Mouse (Mus musculus): ENCODE results near the gene Rab33b.
A peak's percentile ranks its signal among the peaks of the same experiment; 100 is the strongest.

Rab33b gene

DNA sequence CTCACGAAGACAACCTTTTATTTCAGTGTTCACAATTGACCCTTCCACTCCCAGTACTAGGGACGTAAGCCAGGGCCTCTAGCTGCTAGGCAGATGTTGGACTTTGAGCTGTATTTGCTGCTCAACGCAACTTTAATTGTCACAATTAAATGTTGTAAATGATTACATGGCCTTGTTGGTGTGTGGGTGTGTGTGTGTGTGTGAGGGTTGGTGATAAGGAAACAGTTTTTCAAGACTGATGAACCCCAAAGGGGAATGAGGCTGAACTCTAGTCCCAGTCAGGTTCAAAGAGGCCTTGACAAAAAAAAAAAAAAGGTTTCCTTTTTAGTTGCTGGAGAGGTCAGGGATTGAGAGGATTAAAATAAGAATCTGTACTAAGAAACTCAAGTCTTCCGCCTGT lies 33.7 kb downstream of the Rab33b start:
- no peak for DNase-seq

DNA sequence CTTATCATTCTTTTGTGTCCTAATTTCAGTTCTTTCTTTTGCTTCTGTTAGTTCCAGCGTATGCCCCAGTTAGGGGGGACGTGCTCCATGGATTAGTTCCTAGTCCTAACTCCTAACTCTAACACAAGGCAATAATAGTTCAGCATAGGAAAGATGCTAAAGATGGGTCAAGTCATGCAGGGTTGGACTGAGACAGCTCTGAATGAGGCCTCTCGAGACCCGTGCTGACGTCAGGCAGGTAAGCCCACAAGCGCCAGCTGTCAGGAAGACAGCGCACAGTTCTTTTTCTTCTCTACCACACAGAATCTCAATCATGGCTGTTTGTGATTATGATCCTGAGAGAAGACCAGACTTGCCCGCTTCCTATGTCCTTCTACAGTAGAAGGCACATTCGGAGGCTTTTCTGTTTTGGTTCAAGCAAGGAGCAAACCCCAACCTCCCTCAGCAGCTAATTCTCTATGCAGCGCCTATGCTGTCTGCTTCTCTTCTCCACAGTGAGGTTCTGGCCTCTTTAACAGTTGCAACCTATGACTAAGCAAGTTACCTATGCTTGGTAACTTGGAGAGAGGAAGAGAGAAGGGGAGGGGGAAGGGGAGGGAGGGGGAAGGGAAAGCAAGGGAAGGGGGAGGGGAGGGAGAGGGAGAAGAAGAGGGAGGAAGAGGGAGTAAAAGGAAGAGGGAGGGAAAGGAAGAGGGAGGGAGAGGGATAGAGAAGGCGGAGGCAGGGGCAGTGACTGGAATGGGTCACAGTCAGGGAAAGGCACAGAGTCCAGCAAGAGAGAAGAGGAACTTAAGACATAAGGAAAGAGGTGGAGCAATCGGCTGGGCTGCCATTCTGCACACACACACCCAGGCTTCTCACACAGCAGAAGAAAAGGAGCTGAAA lies 34.4 kb downstream of the Rab33b start:
- peak in 1 of 2 experiments; percentile 27 for DNase-seq

DNA sequence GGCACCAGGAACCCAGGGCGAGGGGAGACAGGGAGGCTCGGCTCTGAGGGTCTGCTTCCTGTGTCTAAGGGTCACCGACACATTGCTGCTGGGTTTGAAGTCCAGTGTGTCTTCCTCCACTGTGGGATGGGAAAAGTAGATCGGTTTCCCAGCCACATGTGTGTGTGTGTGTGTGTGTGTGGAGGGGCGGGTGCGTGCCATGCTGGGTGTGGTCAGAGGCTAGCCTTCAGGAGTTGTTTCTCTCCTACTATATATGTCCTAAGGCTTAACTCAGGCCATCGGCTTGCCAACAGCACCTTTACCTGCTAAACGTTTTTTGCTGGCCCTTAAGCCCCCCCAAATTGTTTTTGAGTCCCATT lies 35.0 kb downstream of the Rab33b start:
- no peak for DNase-seq

DNA sequence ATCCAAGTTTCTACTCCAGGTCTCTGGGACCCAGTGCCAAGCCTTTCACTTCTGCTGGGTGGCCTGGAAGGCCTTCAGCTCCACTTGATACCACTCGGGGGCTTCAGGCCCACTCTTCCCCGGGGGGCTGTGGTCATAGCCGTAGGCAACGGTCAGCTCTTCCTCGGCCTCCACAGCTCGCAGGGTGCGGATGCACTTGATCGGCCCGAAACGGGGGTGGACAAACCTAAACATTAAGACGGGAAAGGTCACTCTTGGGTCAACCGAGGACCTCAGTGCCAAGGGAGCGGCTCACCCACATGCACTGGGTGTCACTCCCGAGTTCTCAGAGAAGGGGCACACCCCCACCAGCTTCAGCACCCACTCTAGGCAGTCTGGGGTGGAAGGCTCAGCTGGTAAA lies 37.5 kb downstream of the Rab33b start:
- DNase-seq, result no peak

DNA sequence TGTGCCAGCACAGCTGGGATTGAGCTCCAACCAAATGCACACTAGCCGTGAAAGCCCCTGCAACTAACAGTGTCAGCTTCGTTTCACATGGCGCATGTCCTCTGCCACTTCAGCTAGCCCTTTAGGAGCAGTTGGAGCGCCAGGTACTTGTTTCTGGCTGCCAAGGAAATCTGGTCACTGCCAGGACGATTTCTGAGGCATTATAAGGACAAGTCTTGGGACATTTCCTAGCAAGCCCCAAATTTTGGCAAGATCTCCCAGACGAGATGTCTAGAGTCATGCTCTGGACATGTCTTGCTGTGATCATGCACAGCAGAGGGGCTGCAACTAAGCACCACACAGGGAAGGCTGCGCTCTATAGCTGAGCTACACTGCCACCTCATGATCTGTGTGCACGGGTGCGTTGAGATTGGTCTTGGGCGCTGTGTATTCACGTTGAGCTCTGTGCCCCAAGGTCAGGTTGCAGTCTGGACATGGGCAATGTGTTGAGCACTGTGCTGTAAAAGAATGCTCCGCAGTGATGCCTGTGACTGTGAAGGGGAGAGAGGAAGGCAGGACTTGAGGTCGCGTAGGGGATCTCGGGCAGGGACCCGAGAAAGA lies 41.6 kb downstream of the Rab33b start:
- no peak for DNase-seq

DNA sequence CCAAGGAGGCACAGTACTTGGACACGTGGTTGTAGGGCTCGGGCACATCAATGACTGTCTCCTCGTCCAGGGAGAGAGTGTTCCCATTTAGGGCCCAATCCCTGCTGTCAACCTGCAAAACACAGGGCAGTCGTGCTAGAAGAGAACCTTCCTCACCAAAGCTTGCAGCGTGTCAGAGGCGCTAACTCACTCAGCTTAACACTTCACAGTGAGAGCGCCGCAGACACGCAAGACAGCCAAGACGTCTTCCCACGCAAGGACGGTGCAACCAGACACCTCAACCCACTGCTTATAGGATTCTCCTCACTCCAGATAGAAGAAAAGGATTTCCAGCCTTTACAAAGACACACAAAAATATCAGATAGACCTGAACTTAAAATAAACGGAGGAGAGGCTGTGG lies 43.2 kb downstream of the Rab33b start:
- DNase-seq, result no peak

DNA sequence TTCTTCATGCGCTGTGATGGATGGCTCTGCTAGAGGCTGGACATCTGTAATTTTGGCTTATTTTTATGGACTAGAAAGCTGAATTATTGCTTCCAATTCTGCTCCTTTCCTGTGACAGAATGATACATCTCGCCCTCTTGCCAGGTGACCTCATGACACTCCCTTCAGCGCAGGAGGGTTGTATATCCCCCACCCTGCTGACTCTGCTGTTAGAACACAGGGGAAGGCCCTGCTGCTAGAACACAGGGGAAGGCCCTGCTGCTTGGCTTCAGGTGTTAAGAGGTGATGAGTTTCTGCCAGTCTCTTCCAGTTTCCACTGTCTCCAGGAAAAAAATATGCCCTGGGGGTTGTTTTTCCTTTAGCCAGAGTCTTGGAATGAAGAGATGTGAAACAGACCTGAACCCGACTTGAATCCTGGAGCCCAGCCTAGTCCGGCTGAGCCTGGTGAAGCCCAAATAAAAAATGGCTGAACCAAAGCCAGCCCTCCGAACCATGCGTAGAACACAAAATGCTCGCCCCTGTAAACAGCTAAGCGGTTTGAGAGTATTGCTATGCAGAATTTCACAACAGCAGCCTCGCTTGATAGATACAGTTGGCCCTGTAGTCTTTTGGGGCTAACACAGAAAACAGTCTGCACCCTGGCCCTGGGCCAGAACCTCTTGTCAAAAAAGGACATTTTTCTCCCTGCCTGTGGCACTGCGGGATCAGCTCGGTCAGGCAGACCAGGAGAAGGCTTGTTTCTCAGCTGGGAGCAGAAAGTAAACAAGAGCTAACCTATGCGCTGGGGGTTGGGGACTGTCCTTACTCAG lies 48.0 kb downstream of the Rab33b start:
- peak; percentile 65 to 82 for DNase-seq

DNA sequence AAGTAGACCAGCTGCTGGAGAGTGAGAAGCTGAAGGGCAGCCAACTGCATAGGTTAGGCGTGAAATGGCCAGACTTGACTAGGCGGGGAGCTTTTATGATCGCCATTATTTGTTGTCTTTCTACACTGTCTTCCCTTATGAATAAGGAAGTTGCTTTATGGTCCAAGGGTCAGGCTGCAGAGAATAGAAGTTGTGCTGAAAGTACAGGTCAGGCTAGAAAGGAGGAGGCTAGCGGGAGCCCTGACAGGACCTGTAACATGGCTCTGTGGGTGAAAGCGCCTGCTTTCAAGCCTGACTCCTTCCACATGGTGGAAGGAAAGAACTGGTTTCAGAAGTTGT lies 48.5 kb downstream of the Rab33b start:
- no peak for DNase-seq

DNA sequence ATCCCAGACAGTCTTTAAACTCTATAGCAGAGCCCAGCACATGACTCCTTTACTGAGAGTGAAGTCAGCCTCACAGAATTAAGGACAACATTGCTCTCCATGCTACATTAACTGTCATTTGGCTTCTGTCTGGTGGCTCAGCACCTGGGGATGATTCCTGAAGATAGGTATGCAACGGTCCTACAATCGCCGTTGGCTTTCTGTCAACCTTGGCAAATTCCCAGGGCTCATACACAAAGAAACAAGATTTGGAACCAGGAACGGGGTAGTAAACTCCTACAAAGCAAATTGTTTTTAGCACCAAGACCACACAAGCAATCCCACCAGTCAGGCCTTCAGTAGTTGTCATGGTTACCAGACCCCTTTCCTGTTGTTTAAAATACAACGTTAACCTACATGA lies 49.9 kb downstream of the Rab33b start:
- DNase-seq, result no peak

DNA sequence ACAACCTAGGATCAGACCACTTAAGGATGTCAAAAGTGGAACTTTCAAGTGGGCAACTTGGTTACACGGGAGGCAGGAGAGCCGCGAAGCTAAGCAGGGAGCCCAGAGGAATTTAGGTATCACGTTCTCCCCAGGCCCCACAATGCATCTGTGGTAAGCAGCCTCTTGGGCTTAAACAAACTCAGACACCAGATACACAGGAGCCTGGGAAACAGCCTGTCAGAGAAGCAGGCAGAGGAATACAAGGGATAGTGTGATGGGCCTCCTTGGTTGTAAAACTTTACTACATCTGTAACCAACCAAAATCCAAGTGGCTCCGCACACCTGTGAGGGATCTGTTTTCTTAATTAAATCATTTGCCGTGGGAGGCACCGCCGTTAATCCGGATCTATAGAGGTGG lies 50.3 kb downstream of the Rab33b start:
- no peak for DNase-seq

DNA sequence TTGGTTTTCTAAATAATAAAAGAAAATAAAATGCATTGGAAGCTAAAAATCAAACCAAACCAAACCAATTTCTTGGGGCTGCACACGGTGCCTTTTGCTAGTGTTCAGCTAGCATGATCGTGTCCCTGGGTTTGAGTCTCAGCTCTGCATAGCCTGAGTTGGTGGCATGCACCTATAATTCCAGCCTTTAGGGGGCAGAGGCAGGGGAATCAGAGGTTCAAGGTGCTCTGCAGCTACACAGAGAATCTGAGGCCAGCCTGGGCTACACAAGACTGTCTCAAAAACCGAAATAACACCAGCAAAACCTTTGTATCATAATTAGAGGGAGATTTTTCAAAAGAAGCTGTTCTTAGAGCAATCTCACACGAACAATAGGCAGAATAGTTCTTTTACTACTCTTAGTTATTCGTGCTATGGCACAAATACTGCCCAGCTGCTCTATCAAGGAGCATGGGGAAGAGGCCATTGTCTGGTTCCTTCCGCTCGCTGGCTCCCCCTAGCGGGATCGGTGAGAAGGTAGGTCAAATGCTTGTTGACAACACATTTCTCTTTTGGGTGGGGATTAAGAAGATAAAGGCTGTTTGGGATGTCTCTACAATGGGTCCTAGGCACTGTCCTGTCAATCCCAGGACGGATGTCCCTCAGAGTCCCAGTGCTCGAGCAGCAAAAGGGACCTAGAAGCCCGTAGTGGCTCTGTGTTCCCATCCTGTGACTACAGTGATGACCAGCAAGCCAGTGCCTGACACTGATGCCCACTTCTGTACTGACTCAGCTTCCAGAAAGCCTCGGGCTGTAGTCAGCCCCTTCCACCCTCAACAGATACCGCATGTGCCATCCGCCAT lies 56.1 kb downstream of the Rab33b start:
- peak; percentile 69 to 85 for DNase-seq

DNA sequence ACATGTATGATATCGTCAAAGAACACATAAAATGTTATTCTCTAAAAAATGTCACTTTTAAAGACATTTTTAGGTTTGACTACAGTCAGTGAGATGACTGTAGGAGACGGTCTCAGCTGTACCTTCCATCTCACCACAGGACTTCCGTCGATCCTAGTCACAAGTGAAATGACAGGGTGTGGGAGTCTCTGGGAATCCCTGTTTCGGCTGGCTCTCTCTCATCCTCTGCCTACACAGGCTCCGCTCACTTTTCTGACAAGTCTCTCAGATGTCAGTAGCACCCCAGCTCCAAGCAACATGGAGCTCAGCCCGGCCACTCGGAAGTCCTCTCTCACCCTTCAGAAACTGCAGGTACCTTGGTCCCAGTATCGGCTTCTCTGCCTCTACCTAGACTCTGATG lies 56.9 kb downstream of the Rab33b start:
- no peak for DNase-seq

DNA sequence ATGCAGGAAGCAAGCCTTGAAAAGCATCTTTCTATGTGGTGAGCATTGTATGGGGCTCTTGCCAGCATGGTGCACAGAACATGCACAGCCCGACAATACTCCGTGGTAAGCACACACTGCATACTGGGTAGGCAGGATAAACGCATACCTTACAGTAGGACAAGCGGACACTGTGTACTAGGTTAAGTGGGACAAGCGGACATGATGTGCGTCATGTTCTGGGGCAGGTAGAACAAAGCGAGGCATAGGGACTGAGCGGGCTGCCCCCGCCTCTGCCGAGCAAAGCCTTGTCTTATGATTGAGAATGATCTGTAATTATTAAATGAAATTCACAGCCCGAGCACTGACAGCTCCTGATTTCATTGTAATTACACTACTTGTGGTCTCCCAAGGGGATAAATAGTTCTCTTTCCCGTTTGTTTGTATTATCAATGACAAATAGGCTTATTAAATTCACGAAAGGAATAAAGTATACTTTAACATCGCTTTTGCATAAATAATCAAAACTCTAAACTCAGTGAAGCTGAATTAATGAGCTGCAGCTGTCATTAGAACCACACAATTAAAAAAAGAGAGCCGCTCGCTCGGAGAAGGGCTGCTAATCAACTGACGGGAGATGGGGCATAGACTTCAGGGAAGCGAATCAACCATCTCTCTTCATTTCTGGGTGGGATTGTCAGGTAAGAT lies 60.9 kb downstream of the Rab33b start:
- DNase-seq, result no peak

Data from lung, postnatal 4 days (tissue).